ENCODE assay signal across 10 mouse cellular contexts in genomic region chr16:34236898-34237611, GRCm38 (mm10).
A peak's percentile ranks its signal among the peaks of the same experiment; 100 is the strongest.
DNase-seq lines count a peak whose midpoint lies in the region; ATAC-seq and TF ChIP-seq lines count a peak whose summit lies in the region.
"Had no signal": no experiment of that assay in that cellular context is flagged by ENCODE, and none has a peak within 500 bp of the region (broad histone marks: within the 10 kb centered on the region; RNA-seq: fewer than 3 reads in every experiment).

No protein-coding gene starts in this region.

- 64% methylated on average over 12 of the region's 12 CpGs for WGBS in stomach, postnatal 0 days

- TF ChIP-seq CTCF in gastrocnemius, adult 2 months (IDR thresholded peaks at IDR 0.05) = no peak
- TF ChIP-seq CTCF in stomach, postnatal 0 days (IDR thresholded peaks at IDR 0.05; ENCODE audit: low read depth) = no peak

- peak overlapping the region; percentile 72 for H3K27ac ChIP-seq in gastrocnemius, adult 2 months
- no peak overlapping the region for H3K27ac ChIP-seq in stomach, postnatal 0 days (replicated peaks)

- no peaks in the 10 kb centered on the region for H3K36me3 ChIP-seq in stomach, postnatal 0 days (ENCODE audit: control insufficient read depth, insufficient read depth, low read length)

- H3K4me2 ChIP-seq in stomach, postnatal 0 days (replicated peaks; ENCODE audit: low read depth) = no peak overlapping the region

- H3K9me3 ChIP-seq in stomach, postnatal 0 days (ENCODE audit: control insufficient read depth, low read length) = no peaks in the 10 kb centered on the region
- H3K9me3 ChIP-seq: megakaryocyte, embryonic 14.5 days had no signal

- no peak overlapping the region; the same call in 1 of the 2 replicates for H3K4me3 ChIP-seq in gastrocnemius, adult 2 months
- no peak overlapping the region for H3K4me3 ChIP-seq in stomach, postnatal 0 days (ENCODE audit: low read depth, low read length)
- H3K4me3 ChIP-seq: megakaryocyte, embryonic 14.5 days had no signal

- H3K4me1 ChIP-seq in stomach, postnatal 0 days (replicated peaks; ENCODE audit: control insufficient read depth, insufficient read depth) = no peaks in the 10 kb centered on the region
- H3K4me1 ChIP-seq: megakaryocyte, embryonic 14.5 days had no signal

- intact Hi-C loops in gastrocnemius, adult 2 months (cut with DNase I) = no loop called here
- intact Hi-C loops in gastrocnemius, postnatal 36 days (cut with DNase I) = no loop called here
- intact Hi-C loops in left cerebral cortex, postnatal 14 days (cut with DNase I) = loop anchor here (5.0 kb wide), 1 partner anchor 35 kb away; no protein-coding TSS in a partner anchor

- H3K27me3 ChIP-seq in stomach, postnatal 0 days (ENCODE audit: control insufficient read depth, insufficient read depth, low read length) = no peaks in the 10 kb centered on the region

- no peak overlapping the region for H3K9ac ChIP-seq in stomach, postnatal 0 days (ENCODE audit: low read length)

- peak; percentile 32 for DNase-seq in gastrocnemius, adult 2 months
- no peak for DNase-seq in gastrocnemius, postnatal 36 days
- peak; percentile 71 for DNase-seq in Muller cell, postnatal 12 days (ENCODE audit: inconsistent ontology term)
- peak; percentile 44 to 60 for DNase-seq in frontal cortex, postnatal 14 days (ENCODE audit: low spot score in 2 of 2)
- peak; percentile 79 to 91 for DNase-seq in left cerebral cortex, postnatal 14 days (ENCODE audit: low spot score in 2 of 2)
- DNase-seq in thymus, postnatal 36 days = no peak
- DNase-seq in stomach, postnatal 0 days (ENCODE audit: low spot score) = no peak
- DNase-seq in ovary, postnatal 36 days (ENCODE audit: low spot score) = no peak
- DNase-seq: adrenal gland, adult 2 months had no signal

- TF ChIP-seq EP300 in stomach, postnatal 0 days (optimal IDR thresholded peaks at IDR 0.05) = no peak

- no peak for ATAC-seq in stomach, postnatal 0 days (ENCODE audit: low FRiP score, low TSS enrichment)

Comparison
In these comparisons a context has a peak if more than half of its experiments do, and no peak if none do; other contexts are left out.
1. DNase-seq: peak in gastrocnemius, adult 2 months (single experiment), Muller cell, postnatal 12 days (single experiment), frontal cortex, postnatal 14 days (2 of 2) and left cerebral cortex, postnatal 14 days (2 of 2); none in gastrocnemius, postnatal 36 days (0 of 2), thymus, postnatal 36 days (0 of 2), stomach, postnatal 0 days (single experiment) and ovary, postnatal 36 days (single experiment).